Mouse (Mus musculus) cerebellum, postnatal 10 days (tissue): Measurements from ENCODE around the gene 4930442H23Rik.
A peak's percentile ranks its signal among the peaks of the same experiment; 100 is the strongest.

Experiments
- DNase-seq, 2 experiments: peaks; one replicate each; pipeline ENCODE4 v3.0.0; 2021; ENCODE audit warnings: mixed read lengths in 2 of 2

Gene 4930442H23Rik

GRCm38 (mm10) chr10:81143157-81143633 lies 40.5 kb downstream of the 4930442H23Rik start:
- peak; percentile 52 to 69 for DNase-seq

- DNase-seq = peak; percentile 61 to 76
Observed at GRCm38 (mm10) chr10:81142551-81142981, 41.1 kb downstream of the 4930442H23Rik start.

GRCm38 (mm10) chr10:81141455-81142210 lies 42.0 kb downstream of the 4930442H23Rik start:
- DNase-seq = no peak

GRCm38 (mm10) chr10:81140717-81141454 lies 42.8 kb downstream of the 4930442H23Rik start:
- peak; percentile 58 to 60 for DNase-seq

- DNase-seq = peak; percentile 74 to 82
Observed at GRCm38 (mm10) chr10:81140005-81140404, 43.6 kb downstream of the 4930442H23Rik start.

- DNase-seq = no peak
Observed at GRCm38 (mm10) chr10:81139529-81139846, 44.2 kb downstream of the 4930442H23Rik start.

- no peak for DNase-seq
Observed at GRCm38 (mm10) chr10:81138821-81139528, 44.7 kb downstream of the 4930442H23Rik start.

- DNase-seq = peak; percentile 74 to 75
Observed at GRCm38 (mm10) chr10:81138131-81138782, 45.4 kb downstream of the 4930442H23Rik start.

- peak; percentile 100 for DNase-seq
Observed at GRCm38 (mm10) chr10:81137252-81138130, 46.2 kb downstream of the 4930442H23Rik start.

- peak in 1 of 2 experiments; percentile 95 for DNase-seq
Observed at GRCm38 (mm10) chr10:81136706-81137231, 46.9 kb downstream of the 4930442H23Rik start.

GRCm38 (mm10) chr10:81135831-81136705 lies 47.6 kb downstream of the 4930442H23Rik start:
- DNase-seq = peak; percentile 87 to 88

- peak; percentile 68 to 70 for DNase-seq
Observed at GRCm38 (mm10) chr10:81134966-81135681, 48.5 kb downstream of the 4930442H23Rik start, which contains the start of gene Zbtb7a. Gene Zbtb7a, plus strand, starts transcription at chr10:81135220.

- no peak for DNase-seq
Observed at GRCm38 (mm10) chr10:81134181-81134587, 49.5 kb downstream of the 4930442H23Rik start.
